Mouse (Mus musculus): Measurements from ENCODE around the gene Bach2. TPM values are rescaled to one million over a fixed set of nuclear protein-coding genes. Genes with fewer than 3 reads are reported as not detected.

Bach2 gene
- polyA plus RNA-seq, 1 experiment from 2014 or later, result 21.9 TPM

DNA sequence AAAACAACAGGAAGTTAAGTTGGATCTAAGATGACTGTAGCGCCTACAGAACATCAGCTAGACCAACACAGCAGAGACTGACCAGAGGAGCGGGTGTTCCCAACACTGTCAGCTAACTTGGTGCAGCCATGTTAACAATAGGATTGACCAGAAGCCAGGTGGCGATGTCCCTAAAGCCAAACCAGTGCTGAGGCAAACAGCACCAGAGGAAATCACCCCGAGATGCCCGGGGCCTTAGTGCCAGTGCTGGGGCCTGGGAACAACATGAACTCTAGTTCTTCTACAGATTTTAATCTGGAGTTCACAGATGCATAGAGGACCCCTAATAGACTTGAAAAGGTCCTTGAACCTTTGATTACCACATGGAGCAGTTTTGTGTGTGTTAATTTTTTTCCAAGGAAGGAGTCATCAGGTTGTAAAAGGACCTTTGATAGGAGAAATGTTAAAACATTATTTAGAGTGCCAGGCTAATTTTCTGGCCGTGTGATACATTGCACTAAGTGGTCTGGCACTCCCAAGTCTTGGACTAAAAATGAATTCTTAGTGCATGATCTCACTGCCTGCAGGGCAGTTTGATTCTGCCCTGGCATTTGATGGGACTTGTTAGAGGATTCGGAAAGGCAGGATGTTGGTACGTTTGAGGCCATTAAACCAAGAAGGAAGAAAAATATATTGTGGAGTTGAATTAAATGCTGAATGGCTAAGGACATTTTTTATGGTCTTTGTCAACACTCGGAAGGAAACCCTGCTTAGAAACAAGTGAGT is 170.7 kb downstream of the Bach2 start:
- H3K4me1 ChIP-seq (ENCODE audit: control insufficient read depth, insufficient read depth, low read length), result peaks cover 27% of the 10 kb centered on the region
- ATAC-seq (peak; percentile 61), DNase-seq (ENCODE audit: low spot score) (peak; percentile 64)
- no peak overlapping the region for H3K4me2 ChIP-seq (ENCODE audit: low read length)
- 72% methylated on average over 9 of the region's 9 CpGs for WGBS
- H3K9me3 ChIP-seq (replicated peaks; ENCODE audit: control insufficient read depth, low read length), result no peaks in the 10 kb centered on the region
- H3K27ac ChIP-seq (ENCODE audit: low read depth, low read length), result no peak overlapping the region
- no peaks in the 10 kb centered on the region for H3K27me3 ChIP-seq (replicated peaks; ENCODE audit: control insufficient read depth, insufficient read depth, low read length)
- H3K4me3 ChIP-seq (ENCODE audit: low read depth, low read length), result no peak overlapping the region
- H3K9ac ChIP-seq (ENCODE audit: low read length), result no peak overlapping the region
- H3K36me3 ChIP-seq (ENCODE audit: control insufficient read depth, insufficient read depth, low read length), result no peaks in the 10 kb centered on the region

DNA sequence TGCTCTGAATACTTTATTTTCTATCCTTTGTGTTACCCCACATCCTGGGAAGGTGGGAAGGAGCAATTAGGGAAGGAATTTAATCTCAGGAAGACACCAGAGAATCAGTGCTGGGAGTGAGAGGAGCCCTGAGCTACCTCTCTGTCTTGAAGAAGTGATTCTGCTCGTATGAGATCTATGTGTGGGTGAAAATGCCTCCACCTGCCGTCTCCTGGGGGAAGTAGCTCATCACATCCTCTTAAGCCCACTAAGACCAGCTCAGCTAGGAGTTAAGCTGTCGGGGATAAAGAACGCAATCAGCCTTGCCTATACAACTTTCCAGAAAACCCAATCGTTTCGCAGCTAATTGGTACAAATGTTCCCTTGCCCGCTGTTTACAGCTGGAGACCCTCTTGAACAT is 174.5 kb downstream of the Bach2 start:
- Histone ChIP-seq H3K4me2 (ENCODE audit: low read length) (no peak overlapping the region), H3K4me1 (ENCODE audit: control insufficient read depth, insufficient read depth, low read length) (peaks cover 14% of the 10 kb centered on the region), H3K27ac (ENCODE audit: low read depth, low read length) (no peak overlapping the region), H3K36me3 (ENCODE audit: control insufficient read depth, insufficient read depth, low read length) (no peaks in the 10 kb centered on the region), H3K27me3 (replicated peaks; ENCODE audit: control insufficient read depth, insufficient read depth, low read length) (no peaks in the 10 kb centered on the region), H3K9me3 (replicated peaks; ENCODE audit: control insufficient read depth, low read length) (no peaks in the 10 kb centered on the region), H3K4me3 (ENCODE audit: low read depth, low read length) (no peak overlapping the region), H3K9ac (ENCODE audit: low read length) (no peak overlapping the region)
- peak; percentile 38; the same call in 1 of the 2 replicates for ATAC-seq
- peak; percentile 46 for DNase-seq (ENCODE audit: low spot score)
- WGBS, result 25% methylated on average over 7 of the region's 7 CpGs

GRCm38 (mm10) chr4:32413505-32413904 is 174.9 kb downstream of the Bach2 start:
- Histone ChIP-seq H3K36me3 (ENCODE audit: control insufficient read depth, insufficient read depth, low read length) (no peaks in the 10 kb centered on the region), H3K9me3 (replicated peaks; ENCODE audit: control insufficient read depth, low read length) (no peaks in the 10 kb centered on the region), H3K4me2 (ENCODE audit: low read length) (no peak overlapping the region), H3K27ac (ENCODE audit: low read depth, low read length) (no peak overlapping the region; the same call in 1 of the 2 replicates), H3K4me1 (ENCODE audit: control insufficient read depth, insufficient read depth, low read length) (peaks cover 14% of the 10 kb centered on the region), H3K4me3 (ENCODE audit: low read depth, low read length) (no peak overlapping the region), H3K9ac (ENCODE audit: low read length) (no peak overlapping the region), H3K27me3 (replicated peaks; ENCODE audit: control insufficient read depth, insufficient read depth, low read length) (no peaks in the 10 kb centered on the region)
- WGBS, result 73% methylated on average over 9 of the region's 9 CpGs
- DNase-seq (ENCODE audit: low spot score), result no peak
- no peak for ATAC-seq

GRCm38 (mm10) chr4:32414959-32415358 is 176.4 kb downstream of the Bach2 start:
- 50% methylated on average over 7 of the region's 7 CpGs for WGBS
- Histone ChIP-seq H3K27ac (ENCODE audit: low read depth, low read length) (no peak overlapping the region; the same call in 1 of the 2 replicates), H3K27me3 (replicated peaks; ENCODE audit: control insufficient read depth, insufficient read depth, low read length) (no peaks in the 10 kb centered on the region), H3K36me3 (ENCODE audit: control insufficient read depth, insufficient read depth, low read length) (0 out of 2 replicates have a peak, but pooled peaks cover 2% of the 10 kb centered on the region), H3K9ac (ENCODE audit: low read length) (no peak overlapping the region), H3K4me2 (ENCODE audit: low read length) (no peak overlapping the region), H3K4me1 (ENCODE audit: control insufficient read depth, insufficient read depth, low read length) (peaks cover 12% of the 10 kb centered on the region), H3K4me3 (ENCODE audit: low read depth, low read length) (no peak overlapping the region), H3K9me3 (replicated peaks; ENCODE audit: control insufficient read depth, low read length) (no peaks in the 10 kb centered on the region)
- ATAC-seq (no peak), DNase-seq (ENCODE audit: low spot score) (no peak)

DNA sequence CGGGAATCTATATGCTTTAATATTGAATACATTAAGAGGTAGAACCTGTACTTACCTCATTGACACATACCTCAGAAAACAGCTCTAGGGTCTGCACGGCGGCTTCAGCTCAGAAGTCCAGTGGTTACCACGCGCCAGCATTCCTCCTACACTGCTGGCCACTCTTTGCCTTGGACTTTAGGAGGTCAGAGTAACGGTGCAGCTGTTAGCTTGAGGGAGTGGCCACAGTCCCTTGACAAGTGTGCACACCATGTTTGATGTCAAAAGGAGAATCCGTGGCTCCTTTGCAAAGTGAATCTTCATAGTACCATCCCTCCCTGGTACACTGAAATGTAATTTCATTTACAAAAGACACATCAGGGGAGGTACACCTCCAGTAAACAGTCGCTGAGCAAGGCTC is 179.3 kb downstream of the Bach2 start:
- ATAC-seq (no peak), DNase-seq (ENCODE audit: low spot score) (no peak)
- 88% methylated on average over 8 of the region's 8 CpGs for WGBS
- Histone ChIP-seq H3K27ac (ENCODE audit: low read depth, low read length) (no peak overlapping the region), H3K4me1 (ENCODE audit: control insufficient read depth, insufficient read depth, low read length) (peaks cover 17% of the 10 kb centered on the region), H3K36me3 (ENCODE audit: control insufficient read depth, insufficient read depth, low read length) (0 out of 2 replicates have a peak, but pooled peaks cover 2% of the 10 kb centered on the region), H3K9ac (ENCODE audit: low read length) (no peak overlapping the region), H3K9me3 (replicated peaks; ENCODE audit: control insufficient read depth, low read length) (no peaks in the 10 kb centered on the region), H3K4me2 (ENCODE audit: low read length) (no peak overlapping the region), H3K27me3 (replicated peaks; ENCODE audit: control insufficient read depth, insufficient read depth, low read length) (no peaks in the 10 kb centered on the region), H3K4me3 (ENCODE audit: low read depth, low read length) (no peak overlapping the region)

GRCm38 (mm10) chr4:32421570-32421969 is 183.0 kb downstream of the Bach2 start:
- Histone ChIP-seq H3K4me3 (ENCODE audit: low read depth, low read length) (no peak overlapping the region), H3K9ac (ENCODE audit: low read length) (no peak overlapping the region), H3K9me3 (replicated peaks; ENCODE audit: control insufficient read depth, low read length) (no peaks in the 10 kb centered on the region), H3K27ac (ENCODE audit: low read depth, low read length) (peak overlapping the region; percentile 82; the same call in 1 of the 2 replicates), H3K4me2 (ENCODE audit: low read length) (no peak overlapping the region), H3K36me3 (ENCODE audit: control insufficient read depth, insufficient read depth, low read length) (0 out of 2 replicates have a peak, but pooled peaks cover 2% of the 10 kb centered on the region), H3K27me3 (replicated peaks; ENCODE audit: control insufficient read depth, insufficient read depth, low read length) (no peaks in the 10 kb centered on the region), H3K4me1 (ENCODE audit: control insufficient read depth, insufficient read depth, low read length) (peaks cover 19% of the 10 kb centered on the region)
- DNase-seq (ENCODE audit: low spot score) (no peak), ATAC-seq (no peak)
- 84% methylated on average over 8 of the region's 8 CpGs for WGBS

DNA sequence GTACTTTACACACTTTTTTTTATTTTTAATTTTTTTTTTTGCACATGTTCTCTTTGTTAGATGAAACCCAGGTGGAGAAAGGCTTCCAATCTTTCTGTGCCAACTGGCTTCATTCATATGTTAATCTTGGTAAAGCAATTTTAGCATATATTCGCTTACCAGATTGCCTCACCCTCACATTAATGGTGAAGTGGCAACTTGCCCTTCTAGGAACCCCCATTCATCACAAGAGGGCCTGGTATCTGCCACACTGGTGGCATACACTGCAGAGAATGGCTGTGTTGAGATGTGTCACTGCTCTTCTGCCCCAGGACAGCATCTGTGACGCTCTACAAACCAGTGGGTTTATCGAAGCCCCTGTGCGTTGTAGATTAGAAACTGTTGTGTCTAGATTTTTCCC is 183.8 kb downstream of the Bach2 start:
- Histone ChIP-seq H3K4me1 (ENCODE audit: control insufficient read depth, insufficient read depth, low read length) (peaks cover 19% of the 10 kb centered on the region), H3K9me3 (replicated peaks; ENCODE audit: control insufficient read depth, low read length) (no peaks in the 10 kb centered on the region), H3K36me3 (ENCODE audit: control insufficient read depth, insufficient read depth, low read length) (0 out of 2 replicates have a peak, but pooled peaks cover 2% of the 10 kb centered on the region), H3K27me3 (replicated peaks; ENCODE audit: control insufficient read depth, insufficient read depth, low read length) (no peaks in the 10 kb centered on the region), H3K9ac (ENCODE audit: low read length) (no peak overlapping the region), H3K27ac (ENCODE audit: low read depth, low read length) (peak overlapping the region; percentile 82), H3K4me3 (ENCODE audit: low read depth, low read length) (no peak overlapping the region), H3K4me2 (ENCODE audit: low read length) (no peak overlapping the region)
- WGBS, result 36% methylated on average over 4 of the region's 4 CpGs
- peak; percentile 82 for ATAC-seq
- peak; percentile 81 for DNase-seq (ENCODE audit: low spot score)

DNA sequence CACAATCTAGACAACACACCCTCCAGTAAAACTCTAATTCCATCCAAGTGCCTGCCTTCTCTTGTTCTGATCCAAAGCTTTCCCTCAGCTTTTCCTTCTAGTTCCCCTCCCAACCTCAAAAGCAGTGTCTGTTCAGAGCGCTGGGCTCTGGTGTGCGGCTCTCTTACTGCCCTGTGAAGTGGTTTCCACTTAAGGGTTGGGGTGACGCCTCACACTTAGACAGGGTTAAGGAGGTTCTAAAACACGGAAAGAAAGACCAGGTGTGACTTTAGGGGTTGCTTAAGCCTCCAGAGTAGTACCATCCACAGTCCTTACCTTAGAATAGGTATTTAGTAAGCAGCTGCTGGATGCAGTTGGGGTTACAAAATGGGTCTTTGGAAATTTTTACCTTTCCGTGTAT is 185.1 kb downstream of the Bach2 start:
- H3K4me1 ChIP-seq (ENCODE audit: control insufficient read depth, insufficient read depth, low read length), result peaks cover 24% of the 10 kb centered on the region

GRCm38 (mm10) chr4:32424434-32424833 is 185.8 kb downstream of the Bach2 start:
- Histone ChIP-seq H3K9ac (ENCODE audit: low read length) (no peak overlapping the region), H3K4me3 (ENCODE audit: low read depth, low read length) (no peak overlapping the region), H3K4me1 (ENCODE audit: control insufficient read depth, insufficient read depth, low read length) (peaks cover 32% of the 10 kb centered on the region), H3K27me3 (replicated peaks; ENCODE audit: control insufficient read depth, insufficient read depth, low read length) (no peaks in the 10 kb centered on the region), H3K9me3 (replicated peaks; ENCODE audit: control insufficient read depth, low read length) (no peaks in the 10 kb centered on the region), H3K36me3 (ENCODE audit: control insufficient read depth, insufficient read depth, low read length) (no peaks in the 10 kb centered on the region), H3K4me2 (ENCODE audit: low read length) (no peak overlapping the region), H3K27ac (ENCODE audit: low read depth, low read length) (no peak overlapping the region)
- no peak for ATAC-seq
- 72% methylated on average over 7 of the region's 7 CpGs for WGBS
- DNase-seq (ENCODE audit: low spot score), result no peak

More for the DNA sequence above, 185.1 kb downstream of the Bach2 start:
- H3K4me2 ChIP-seq (ENCODE audit: low read length), result no peak overlapping the region
- no peak overlapping the region for H3K4me3 ChIP-seq (ENCODE audit: low read depth, low read length)
- no peak overlapping the region for H3K27ac ChIP-seq (ENCODE audit: low read depth, low read length)
- ATAC-seq (no peak), DNase-seq (ENCODE audit: low spot score) (no peak)
- no peaks in the 10 kb centered on the region for H3K27me3 ChIP-seq (replicated peaks; ENCODE audit: control insufficient read depth, insufficient read depth, low read length)
- no peak overlapping the region for H3K9ac ChIP-seq (ENCODE audit: low read length)
- H3K36me3 ChIP-seq (ENCODE audit: control insufficient read depth, insufficient read depth, low read length), result 0 out of 2 replicates have a peak, but pooled peaks cover 2% of the 10 kb centered on the region
- 85% methylated on average over 5 of the region's 5 CpGs for WGBS
- no peaks in the 10 kb centered on the region for H3K9me3 ChIP-seq (replicated peaks; ENCODE audit: control insufficient read depth, low read length)
